Mouse (Mus musculus): ENCODE results near the gene Dbp. TPM values are rescaled to one million over a fixed set of nuclear protein-coding genes. Genes with fewer than 3 reads are reported as not detected.

Gene Dbp
- polyA plus RNA-seq, 1 experiment: 8.4 TPM

DNA sequence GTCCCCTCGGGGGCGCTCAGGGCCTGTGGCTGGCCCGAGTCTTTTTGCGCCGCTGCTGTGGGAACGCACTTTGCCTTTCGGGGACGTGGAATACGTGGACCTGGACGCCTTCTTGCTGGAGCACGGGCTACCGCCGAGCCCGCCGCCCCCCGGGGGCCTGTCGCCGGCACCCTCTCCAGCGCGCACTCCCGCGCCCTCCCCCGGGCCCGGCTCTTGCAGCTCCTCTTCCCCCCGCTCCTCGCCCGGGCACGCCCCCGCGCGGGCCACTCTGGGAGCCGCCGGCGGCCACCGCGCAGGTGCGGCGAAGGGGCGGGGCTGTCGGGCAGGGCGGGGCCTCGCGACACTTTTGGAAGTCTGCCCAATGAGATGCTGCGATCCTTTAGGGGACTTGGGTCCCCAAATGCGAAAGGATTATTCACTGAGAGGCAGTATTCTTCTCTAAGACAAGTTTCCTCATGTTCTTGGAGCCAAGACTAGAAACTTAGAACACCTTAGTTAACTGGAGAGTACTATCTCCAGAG is 1.9 kb downstream of the Dbp start:
- no peak for TF ChIP-seq CTCF (IDR thresholded peaks at IDR 0.05; ENCODE audit: borderline replicate concordance, extremely low read depth, insufficient read depth, insufficient read length)
- peak; percentile 52; the same call in 1 of the 2 replicates for TF ChIP-seq POLR2A (IDR thresholded peaks at IDR 0.05; ENCODE audit: borderline replicate concordance, extremely low read depth, insufficient read depth, insufficient read length, poor library complexity, severe bottlenecking)
- peak; percentile 86 for DNase-seq (ENCODE audit: low read depth)

DNA sequence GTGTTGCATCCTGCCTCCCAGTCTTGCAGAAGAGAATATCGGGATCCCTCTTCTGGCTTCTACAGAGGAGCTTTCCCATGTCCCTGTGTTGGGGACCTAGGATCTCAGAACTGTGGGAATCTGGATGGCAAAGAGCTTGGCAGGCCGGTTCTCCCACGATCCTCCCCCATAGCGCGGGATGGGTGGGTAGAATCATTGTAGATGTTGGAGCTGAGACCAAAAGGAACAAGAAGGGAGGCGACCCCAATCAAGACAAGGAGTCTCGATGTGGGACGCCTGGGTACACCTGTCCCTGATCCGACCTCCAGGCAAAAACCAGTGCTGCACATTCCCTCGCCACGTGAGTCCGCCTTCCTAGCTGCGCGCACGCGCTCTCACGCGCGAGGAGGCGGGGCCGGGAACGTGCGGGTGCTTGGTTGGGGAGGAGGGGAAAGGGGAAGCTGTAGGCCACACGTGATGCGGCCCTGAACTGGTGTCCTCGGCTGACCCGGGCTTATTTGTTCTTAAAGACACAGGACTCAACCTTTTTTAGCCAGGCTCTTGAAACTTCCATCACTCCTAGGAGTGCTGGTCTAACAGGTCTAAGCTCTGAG is 2.6 kb downstream of the Dbp start:
- TF ChIP-seq CTCF (IDR thresholded peaks at IDR 0.05; ENCODE audit: borderline replicate concordance, extremely low read depth, insufficient read depth, insufficient read length): no peak
- no peak for TF ChIP-seq POLR2A (IDR thresholded peaks at IDR 0.05; ENCODE audit: borderline replicate concordance, extremely low read depth, insufficient read depth, insufficient read length, poor library complexity, severe bottlenecking)
- peak; percentile 94 for DNase-seq (ENCODE audit: low read depth)

DNA sequence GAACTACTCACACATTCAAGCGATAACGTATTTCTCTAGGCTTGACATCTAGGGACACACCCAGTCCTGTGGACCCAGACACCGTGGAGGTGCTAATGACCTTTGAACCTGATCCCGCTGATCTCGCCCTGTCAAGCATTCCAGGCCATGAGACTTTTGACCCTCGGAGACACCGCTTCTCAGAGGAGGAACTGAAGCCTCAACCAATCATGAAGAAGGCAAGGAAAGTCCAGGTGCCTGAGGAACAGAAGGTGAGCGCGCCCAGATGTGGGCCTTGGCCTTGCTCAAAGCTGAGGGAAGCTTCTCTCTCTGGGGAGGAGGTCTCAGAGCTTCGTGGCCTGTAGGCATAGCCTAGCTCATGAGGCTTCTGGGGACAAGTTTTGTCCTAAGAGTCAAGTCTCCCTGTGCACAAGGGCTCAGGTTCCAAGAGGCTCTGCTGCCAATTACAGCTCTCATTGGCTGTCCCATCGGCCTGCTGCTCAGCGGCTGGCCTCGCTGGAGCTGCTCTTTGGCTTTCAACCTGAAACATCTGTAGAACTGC is 3.4 kb downstream of the Dbp start:
- DNase-seq (ENCODE audit: low read depth): no peak
- TF ChIP-seq CTCF (IDR thresholded peaks at IDR 0.05; ENCODE audit: borderline replicate concordance, extremely low read depth, insufficient read depth, insufficient read length): no peak
- no peak for TF ChIP-seq POLR2A (IDR thresholded peaks at IDR 0.05; ENCODE audit: borderline replicate concordance, extremely low read depth, insufficient read depth, insufficient read length, poor library complexity, severe bottlenecking)

DNA sequence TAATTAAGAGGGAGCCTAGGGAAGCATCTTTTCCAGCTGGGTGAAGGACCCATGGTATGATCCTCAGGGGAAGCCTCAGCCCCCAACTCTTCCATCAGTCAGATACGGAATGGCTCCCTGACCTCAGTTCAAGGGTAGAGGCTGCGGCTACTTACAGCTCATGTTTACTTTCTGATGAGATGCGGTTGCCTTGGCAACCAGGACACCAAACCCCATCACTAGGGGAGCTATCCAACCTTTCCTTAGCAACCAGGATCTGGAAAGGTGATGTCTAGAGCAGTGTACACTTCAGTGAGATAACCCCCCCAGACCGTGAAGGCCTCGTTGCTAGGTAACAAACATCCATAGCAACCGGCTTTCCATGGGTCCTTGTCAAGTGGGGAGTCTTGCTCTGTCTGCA is 4.1 kb downstream of the Dbp start:
- TF ChIP-seq POLR2A (IDR thresholded peaks at IDR 0.05; ENCODE audit: borderline replicate concordance, extremely low read depth, insufficient read depth, insufficient read length, poor library complexity, severe bottlenecking) (no peak), CTCF (IDR thresholded peaks at IDR 0.05; ENCODE audit: borderline replicate concordance, extremely low read depth, insufficient read depth, insufficient read length) (no peak)
- DNase-seq (ENCODE audit: low read depth): peak; percentile 89

DNA sequence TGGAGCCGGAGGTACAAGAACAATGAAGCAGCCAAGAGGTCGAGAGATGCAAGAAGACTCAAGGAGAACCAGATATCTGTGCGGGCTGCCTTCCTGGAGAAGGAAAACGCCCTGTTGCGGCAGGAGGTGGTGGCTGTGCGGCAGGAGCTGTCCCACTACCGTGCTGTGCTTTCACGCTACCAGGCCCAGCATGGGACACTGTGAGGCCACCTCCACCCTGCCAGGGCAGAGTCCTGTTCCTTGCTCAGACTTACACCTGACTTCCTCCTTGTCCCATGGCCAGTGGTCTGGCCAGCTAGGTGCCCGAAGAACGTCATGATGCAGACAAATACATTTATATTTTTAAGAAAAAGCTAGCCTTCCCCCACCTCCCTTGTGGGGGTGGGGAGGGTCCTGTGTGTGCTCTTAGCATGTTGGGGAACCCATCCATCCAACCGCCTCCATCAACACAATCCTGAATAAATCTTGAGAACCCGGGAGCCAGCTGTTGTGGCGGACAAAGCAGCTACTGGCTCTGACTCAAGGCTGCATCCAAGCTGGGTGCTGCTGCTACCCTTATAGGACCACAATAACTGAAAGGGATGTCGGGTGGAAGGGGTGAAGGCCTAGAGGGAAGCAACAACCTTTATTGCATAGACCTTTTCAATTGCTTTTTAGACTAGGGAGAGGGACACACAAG is 4.9 kb downstream of the Dbp start:
- TF ChIP-seq POLR2A (IDR thresholded peaks at IDR 0.05; ENCODE audit: borderline replicate concordance, extremely low read depth, insufficient read depth, insufficient read length, poor library complexity, severe bottlenecking) (no peak), CTCF (IDR thresholded peaks at IDR 0.05; ENCODE audit: borderline replicate concordance, extremely low read depth, insufficient read depth, insufficient read length) (no peak)
- DNase-seq (ENCODE audit: low read depth): no peak

DNA sequence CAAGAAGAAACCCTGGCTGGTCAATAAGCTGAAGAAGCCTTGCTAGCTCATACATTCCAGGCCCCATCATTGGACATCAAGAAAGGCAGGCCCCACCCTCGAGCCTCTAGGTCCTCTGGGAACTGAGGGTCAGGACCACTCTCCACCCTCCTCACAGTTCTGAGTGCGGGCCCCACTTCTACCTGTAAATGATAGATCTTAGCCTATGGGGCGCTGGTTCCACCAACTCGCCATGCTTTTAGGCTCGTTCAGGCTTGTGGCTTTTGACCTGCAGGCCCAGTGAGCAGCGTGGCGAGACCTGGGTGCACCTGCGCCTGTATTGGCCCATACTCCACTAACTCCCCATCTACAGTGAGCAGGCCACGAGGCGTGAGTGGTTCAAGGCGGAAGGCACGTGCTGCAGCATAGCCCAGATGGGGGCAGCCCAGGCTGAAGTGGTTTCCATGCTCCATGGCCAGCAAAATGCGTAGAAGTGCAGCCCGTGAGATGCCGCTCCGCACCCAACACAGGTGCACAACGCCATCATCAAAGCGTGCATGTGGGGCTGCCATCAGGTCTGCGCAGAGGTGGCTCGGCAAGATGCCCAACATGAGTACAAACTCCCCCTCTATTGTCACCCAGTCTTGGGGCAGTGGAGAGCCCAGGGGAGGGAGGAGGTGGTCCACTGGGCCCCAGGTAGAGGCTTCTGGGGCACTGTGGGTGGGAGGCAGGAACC is 5.7 kb downstream of the Dbp start:
- TF ChIP-seq CTCF (IDR thresholded peaks at IDR 0.05; ENCODE audit: borderline replicate concordance, extremely low read depth, insufficient read depth, insufficient read length) (no peak), POLR2A (IDR thresholded peaks at IDR 0.05; ENCODE audit: borderline replicate concordance, extremely low read depth, insufficient read depth, insufficient read length, poor library complexity, severe bottlenecking) (no peak)
- no peak for DNase-seq (ENCODE audit: low read depth)

DNA sequence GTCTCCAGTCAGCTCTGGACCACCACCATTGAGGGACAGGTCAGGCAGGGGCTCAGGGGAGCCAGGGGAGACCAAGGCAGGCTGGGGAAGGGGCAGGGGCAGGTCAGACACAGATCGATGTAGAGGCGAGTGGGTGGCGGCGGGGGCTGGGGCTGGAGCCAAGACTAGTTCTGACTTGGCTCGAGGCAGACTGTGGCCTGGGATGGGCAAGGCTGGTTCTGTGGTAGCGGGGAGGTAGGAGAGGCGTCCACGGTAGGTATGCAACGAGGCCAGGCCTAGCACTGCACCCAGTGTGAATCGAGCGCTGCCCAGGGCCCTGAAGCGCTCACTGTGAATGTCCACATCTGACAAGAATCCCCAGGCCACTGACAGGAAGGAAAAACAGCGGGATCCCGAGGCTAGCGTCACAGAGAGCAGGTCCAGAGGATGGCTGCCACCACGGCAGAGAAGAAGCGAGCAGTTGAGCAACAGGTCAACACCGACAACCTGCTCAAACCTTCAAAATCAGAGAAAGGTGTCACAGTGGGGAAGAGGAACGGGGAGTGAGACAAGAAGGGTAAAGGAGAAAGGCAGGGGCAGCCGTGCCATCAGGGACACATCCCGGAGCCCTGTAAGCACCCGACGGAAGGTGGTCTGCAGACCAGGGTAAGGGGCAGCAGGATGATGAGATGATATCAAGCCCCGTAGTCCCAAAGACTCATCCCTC is 6.6 kb downstream of the Dbp start:
- no peak for DNase-seq (ENCODE audit: low read depth)
- TF ChIP-seq CTCF (IDR thresholded peaks at IDR 0.05; ENCODE audit: borderline replicate concordance, extremely low read depth, insufficient read depth, insufficient read length): no peak

DNA sequence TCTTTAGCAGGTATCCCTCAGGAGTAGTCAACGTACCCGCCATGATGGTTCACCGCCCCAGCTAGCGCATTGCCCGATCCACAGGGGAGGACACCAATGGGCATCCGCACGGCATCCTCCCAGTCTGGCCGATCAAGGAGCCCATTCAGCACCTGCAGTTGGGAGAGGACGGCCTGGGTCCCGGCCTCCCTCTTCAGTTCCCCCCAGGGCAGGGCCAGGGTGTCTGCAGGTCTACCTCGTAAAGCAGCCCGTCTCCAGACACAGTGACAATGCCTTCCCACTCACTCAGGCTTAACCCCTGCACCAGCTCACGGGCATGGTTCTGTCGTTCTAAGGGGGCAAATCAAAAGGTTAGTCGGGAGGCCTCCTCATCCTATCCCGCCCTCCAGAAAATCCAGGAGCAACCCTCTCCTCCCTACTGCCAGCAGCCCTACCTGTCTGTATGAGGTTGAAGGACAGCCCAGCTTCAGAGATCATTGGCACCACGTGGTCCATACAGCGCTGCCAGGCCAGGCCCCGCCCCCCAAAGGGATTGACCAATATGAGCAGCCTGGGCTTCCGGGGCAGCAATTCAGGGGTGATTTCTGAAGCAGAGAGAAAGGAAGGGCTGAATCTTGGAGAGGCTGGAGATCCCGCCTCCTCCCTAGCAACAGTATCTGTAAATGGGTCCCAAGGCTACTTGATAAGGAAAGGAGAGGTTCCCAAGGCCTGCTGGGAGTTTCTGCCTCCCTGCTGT is 7.3 kb downstream of the Dbp start:
- TF ChIP-seq POLR2A (IDR thresholded peaks at IDR 0.05; ENCODE audit: borderline replicate concordance, extremely low read depth, insufficient read depth, insufficient read length, poor library complexity, severe bottlenecking) (no peak), CTCF (IDR thresholded peaks at IDR 0.05; ENCODE audit: borderline replicate concordance, extremely low read depth, insufficient read depth, insufficient read length) (no peak)
- no peak for DNase-seq (ENCODE audit: low read depth)

DNA sequence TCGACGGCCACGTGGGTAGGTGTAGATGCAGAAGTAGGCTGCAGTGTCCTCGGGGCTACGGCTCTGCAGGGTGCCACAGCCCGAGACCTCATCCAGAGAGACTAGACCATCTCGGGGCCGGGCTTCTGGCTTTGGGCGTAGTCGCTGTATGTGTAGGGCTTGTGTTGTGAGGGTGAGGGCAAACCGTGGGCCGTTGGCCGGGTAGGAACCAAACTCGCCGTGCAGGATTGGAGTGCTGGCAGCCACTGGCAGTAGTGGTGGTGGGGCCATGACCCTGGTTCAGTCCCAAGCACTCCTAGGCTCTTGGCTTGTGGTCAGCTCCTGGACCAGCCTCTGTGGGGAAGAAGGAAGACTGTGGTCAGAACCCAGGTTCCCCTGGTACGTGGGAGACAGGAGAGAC is 8.5 kb downstream of the Dbp start:
- DNase-seq (ENCODE audit: low read depth): no peak
- TF ChIP-seq CTCF (IDR thresholded peaks at IDR 0.05; ENCODE audit: borderline replicate concordance, extremely low read depth, insufficient read depth, insufficient read length): no peak
- TF ChIP-seq POLR2A (IDR thresholded peaks at IDR 0.05; ENCODE audit: borderline replicate concordance, extremely low read depth, insufficient read depth, insufficient read length, poor library complexity, severe bottlenecking): no peak

DNA sequence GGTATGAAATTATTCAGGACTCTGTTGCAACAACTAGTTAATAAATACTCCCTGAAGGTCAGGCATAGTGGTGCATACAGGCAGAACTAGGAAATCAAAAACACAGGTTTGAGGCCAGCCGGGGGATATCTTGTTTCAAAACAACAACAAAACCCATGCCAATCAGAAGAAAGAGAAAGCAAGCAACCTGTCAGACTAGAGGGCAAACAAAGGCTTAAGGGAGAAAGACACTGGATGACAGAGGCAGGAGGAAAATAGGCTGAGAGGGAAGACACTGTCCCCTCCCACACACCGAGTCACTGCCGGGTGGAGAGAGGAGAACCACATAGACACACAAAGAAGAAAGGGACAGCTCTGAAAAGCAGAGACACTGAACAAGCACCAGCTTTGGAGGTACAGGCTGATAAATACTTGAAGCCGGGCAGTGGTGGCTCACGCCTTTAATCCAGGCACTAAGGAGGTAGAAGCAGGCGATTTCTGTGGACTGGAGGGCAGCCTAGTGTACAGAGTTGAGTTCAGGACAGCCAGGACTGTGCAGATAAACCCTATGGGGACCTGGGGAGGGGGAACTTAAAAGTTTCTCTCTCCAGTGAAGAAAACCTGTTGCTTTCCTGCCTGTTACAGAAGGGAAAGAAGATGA is 9.1 kb downstream of the Dbp start:
- no peak for DNase-seq (ENCODE audit: low read depth)
- no peak for TF ChIP-seq CTCF (IDR thresholded peaks at IDR 0.05; ENCODE audit: borderline replicate concordance, extremely low read depth, insufficient read depth, insufficient read length)
- no peak for TF ChIP-seq POLR2A (IDR thresholded peaks at IDR 0.05; ENCODE audit: borderline replicate concordance, extremely low read depth, insufficient read depth, insufficient read length, poor library complexity, severe bottlenecking)

Data from brain, embryonic 14.5 days (tissue).